Mouse (Mus musculus): ENCODE results near the gene Atg7.

DNA sequence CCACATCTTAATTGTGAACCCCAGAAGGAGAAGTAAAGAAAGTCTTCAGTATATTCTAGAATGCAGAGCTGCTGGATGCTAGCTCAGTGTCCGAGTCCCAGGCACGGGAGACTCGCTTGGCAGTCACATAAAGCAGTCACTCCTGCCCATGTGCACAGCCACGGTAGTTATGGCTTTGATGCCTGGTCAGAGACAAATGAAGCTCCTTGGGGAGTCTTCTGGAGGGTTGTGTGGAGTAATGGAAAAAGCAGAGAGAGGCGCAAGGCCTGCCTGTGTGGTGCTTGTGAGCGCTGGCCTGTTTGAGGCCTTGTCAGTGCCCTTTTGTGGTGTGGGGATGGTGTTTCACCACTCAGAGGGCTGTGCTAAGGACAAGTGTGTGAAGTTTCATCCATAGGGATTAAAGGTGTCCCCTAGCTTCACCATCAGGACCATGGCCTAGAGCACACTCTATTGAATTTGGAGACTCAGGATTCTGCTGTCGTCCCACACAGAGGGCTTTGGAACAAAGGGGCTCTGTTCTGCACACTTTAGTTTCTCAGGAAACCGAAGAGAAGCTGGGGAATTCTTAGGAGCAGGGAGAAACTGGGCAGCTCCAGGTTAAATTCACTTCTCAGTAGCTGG, 161.1 kb downstream of the Atg7 start:
- TF ChIP-seq CTCF (IDR thresholded peaks at IDR 0.05; ENCODE audit: control insufficient read depth, insufficient read depth, insufficient read length): no peak
- TF ChIP-seq MAX (IDR thresholded peaks at IDR 0.05): no peak
- TF ChIP-seq MYOG (IDR thresholded peaks at IDR 0.05; ENCODE audit: control insufficient read depth, extremely low read depth, insufficient read length): no peak
- TF ChIP-seq FOSL1 (IDR thresholded peaks at IDR 0.05; ENCODE audit: insufficient read depth, low read length, poor library complexity, severe bottlenecking): no peak
- no peak for TF ChIP-seq MYOD1 (IDR thresholded peaks at IDR 0.05; ENCODE audit: control insufficient read depth, insufficient read length, low read depth)
- TF ChIP-seq USF1 (IDR thresholded peaks at IDR 0.05; ENCODE audit: low read depth): no peak

Measured in C2C12 (cell line).